Mouse (Mus musculus) v-Abl transformed pro-B cells (cell line): ENCODE measurements at regions not wholly inside any gene's neighbourhood (a gene's known extent, or its start where the extent isn't known, plus 50 kb on each side); places are given as distances from the start of the nearest gene placed in this dataset.

ENCODE experiments used
- in situ Hi-C, 2 experiments: fragments of 400-800 bp; cut with MboI; formaldehyde crosslinking; loops; one replicate each; pipeline ENCODE4 v1.15.1; 2025; ENCODE audit not compliant: unreplicated experiment in 2 of 2

DNA sequence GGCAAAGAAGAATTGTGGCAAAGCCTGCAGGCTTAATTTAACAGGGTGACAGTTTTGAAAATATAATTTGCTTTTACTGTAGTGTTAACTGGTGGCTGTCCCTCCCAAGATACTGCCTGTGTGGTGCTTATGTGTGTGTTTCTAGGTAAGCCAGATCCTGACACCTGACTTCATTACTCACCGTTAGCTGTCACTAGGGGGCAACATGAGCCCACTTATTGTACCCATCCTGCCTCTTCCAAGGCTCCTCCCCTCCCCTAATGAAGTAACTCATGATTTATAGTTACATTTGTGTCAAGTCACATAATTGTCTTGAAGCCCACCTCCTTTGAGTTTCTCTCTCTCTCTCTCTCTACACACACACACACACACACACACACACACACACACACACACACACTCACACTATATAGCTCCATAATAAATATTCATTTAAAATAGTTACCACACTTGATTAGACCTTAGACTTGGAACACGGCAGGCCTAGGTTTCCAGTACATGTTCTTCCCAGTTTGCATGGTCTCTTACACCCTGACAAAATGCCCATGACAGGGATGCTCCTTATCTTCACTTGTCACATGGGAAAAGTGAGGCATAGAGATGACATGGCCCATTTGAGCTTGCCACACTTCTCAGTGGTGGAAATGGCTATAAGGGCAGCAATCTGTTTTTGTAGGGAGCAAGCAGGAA is 328.6 kb upstream of the Sphkap start:
- in situ Hi-C loops: loop anchor here in 1 of 2 experiments (25.0 kb wide), 2 partner anchors 1151 to 1376 kb away; partner anchors contain the start of genes A530032D15Rik and Gm10553

DNA sequence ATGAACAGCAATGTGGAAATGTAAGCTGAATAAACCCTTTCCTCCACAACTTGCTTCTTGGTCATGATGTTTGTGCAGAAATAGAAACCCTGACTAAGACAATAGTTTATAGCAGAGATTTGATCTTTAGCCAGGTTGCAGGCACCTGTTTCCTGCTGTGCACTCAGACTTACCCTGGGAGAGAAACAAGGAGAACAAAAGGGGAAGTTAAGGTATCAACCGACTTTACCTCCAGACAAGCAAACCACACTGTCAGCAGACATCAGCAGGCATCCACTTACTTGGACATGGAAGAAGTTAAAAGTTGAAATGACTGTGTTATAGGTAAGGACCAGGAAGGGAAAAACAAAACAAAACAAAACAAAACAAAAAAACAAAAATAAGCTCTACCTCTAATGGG is 323.7 kb upstream of the Sphkap start:
- in situ Hi-C loops: loop anchor here in 1 of 2 experiments (25.0 kb wide), 2 partner anchors 1156 to 1381 kb away; partner anchors contain the start of genes A530032D15Rik and Gm10553

DNA sequence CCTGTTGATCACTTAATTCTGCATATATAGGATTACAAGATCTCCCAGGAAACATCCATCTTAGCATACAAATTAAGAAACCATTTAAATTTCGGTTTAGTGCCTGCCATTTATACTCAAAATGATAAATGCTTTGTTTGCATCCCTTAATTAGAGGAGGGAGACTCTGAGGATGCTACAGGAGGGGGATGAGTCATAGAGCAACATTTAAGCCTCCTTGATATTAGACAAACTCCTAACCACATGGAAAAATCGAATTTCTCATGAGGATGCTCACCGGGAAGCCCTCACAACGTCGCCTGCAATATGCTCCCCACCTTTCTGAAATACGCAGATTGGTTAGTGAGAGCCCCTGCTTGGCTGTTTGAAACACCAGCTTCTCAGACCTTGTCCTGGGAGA is 320.8 kb upstream of the Sphkap start:
- in situ Hi-C loops: loop anchor here in 1 of 2 experiments (25.0 kb wide), 2 partner anchors 1158 to 1383 kb away; partner anchors contain the start of genes A530032D15Rik and Gm10553

DNA sequence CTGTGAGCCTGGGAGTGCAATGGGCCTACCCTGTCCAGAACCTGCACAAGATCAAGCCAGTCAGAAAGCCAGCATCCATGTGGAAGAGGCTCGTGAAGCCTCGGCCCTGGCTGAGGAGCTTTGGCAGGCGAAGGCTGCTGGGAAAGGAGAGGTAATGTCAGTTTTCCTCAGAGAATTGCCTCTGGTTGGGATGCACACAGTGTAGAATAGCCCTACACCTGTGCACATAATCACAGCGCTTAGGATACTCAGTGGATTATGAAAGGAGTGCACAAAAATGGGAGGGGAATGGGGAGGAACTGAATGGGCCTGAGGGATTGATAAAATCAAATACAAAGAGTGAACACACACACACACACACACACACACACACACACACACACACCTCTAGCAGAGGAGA is 319.9 kb upstream of the Sphkap start:
- in situ Hi-C loops: loop anchor here in 1 of 2 experiments (25.0 kb wide), 2 partner anchors 1159 to 1384 kb away; partner anchors contain the start of genes A530032D15Rik and Gm10553

DNA sequence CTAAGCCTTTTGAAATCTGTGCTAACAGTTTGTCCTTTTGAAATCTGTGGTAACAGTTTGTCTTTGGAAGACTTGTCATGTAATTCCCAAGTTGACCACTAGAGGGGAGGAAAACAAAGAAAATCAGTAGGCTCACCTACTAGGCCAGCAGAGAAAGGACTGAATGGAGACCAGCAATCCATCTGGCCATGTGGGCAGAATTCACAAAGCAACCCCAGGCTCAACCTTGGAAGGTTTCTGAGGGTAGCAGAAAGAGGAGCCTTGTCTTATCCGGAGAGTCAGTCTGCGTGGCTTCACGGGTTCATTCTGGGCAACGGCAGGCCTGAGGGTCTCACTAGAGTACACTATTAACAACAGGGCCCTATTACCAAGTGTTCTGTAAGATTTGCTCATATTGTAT is 319.2 kb upstream of the Sphkap start:
- in situ Hi-C loops: loop anchor here in 1 of 2 experiments (25.0 kb wide), 2 partner anchors 1160 to 1385 kb away; partner anchors contain the start of genes A530032D15Rik and Gm10553

DNA sequence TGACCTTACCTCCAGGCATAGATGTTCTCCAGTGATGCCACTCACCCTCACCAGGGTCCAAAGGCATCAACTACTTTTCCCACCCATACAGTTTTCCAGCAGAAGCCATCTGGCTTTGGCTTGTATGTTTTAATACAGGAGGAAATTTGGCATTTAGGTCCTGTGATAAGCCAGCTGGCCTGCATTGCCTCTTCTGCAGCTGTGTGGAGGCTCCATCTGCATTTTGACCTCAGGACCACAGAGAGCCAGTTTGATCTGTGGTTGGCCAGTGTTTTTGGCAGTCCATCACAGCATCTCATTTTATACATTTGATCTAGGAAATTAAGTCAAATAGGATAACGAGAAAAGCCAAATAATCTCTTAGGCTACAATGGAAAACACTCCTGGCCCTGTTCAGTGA is 315.1 kb upstream of the Sphkap start:
- in situ Hi-C loops: loop anchor here in 1 of 2 experiments (25.0 kb wide), 2 partner anchors 936 to 1161 kb away; no protein-coding TSS in a partner anchor

DNA sequence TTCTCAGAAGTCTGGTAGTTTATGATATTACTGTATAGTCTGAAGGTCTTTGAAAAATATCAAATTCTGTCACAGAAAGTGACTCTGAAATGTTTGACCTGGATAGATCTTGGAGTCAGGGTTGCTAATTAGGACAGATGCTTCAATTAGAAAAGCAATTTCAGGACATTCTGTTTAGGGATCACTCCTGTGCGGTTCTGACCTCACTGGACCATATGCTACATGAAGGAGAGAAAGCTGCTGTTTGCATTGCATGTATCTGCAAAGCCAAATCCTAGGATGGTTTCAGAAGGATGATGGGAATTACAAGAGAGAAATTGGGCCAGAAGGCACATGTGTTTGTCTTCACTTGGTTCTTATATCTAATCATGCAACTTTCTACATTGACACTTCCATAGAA is 312.2 kb upstream of the Sphkap start:
- in situ Hi-C loops: loop anchor here in 1 of 2 experiments (25.0 kb wide), 2 partner anchors 933 to 1158 kb away; no protein-coding TSS in a partner anchor

DNA sequence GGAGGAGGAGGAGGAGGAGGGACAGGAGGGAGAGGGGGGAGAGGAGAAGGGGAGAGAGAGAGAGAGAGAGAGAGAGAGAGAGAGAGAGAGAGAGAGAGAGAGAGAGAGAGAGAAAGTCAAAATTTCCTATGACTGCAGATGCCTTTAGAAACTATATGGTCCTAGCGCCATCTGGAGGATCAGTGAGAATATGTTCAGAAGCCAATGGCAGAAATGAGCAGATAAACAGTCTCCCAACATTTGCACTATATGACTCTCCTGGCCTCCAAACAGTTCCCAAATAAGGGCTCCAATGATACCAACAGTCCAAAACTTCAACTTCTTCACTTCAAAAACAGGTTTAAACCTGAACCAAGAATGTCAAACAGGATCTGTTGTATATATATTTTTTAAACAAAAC is 309.1 kb upstream of the Sphkap start:
- in situ Hi-C loops: loop anchor here in 1 of 2 experiments (25.0 kb wide), 2 partner anchors 930 to 1155 kb away; no protein-coding TSS in a partner anchor

DNA sequence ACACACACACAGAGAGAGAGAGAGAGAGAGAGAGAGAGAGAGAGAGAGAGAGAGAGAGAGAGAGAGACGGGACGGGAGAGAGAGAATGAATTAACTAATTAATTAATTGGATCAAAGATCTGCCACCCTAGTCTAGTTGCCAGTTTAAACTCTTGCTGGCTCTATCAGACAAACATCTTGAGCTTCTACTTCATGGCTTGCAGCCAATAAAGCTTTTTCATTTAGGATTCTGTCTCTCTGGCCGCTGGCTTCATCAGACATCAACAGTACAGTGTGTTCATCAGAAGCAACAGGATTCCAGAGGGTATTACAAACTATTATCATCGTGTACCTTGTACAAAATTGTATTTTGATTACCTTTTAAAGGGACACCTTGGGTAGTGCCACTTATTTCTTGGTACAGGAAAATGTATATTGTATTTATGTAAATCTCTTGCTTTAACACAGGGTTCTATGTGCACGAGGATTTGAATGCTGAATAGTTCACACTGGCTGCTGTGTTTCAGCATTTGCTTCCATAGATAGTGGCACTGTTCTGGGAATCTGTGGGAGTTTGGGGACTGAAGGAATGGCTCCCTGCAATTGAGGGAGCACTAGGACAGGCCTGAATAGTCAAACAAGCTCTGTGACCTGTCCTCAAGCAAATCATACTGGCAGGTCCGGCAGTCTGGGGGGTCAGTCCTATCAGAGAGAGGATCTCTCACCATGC is 293.9 kb upstream of the Sphkap start:
- in situ Hi-C loops: loop anchor here in 1 of 2 experiments (25.0 kb wide), 2 partner anchors 915 to 1140 kb away; no protein-coding TSS in a partner anchor

DNA sequence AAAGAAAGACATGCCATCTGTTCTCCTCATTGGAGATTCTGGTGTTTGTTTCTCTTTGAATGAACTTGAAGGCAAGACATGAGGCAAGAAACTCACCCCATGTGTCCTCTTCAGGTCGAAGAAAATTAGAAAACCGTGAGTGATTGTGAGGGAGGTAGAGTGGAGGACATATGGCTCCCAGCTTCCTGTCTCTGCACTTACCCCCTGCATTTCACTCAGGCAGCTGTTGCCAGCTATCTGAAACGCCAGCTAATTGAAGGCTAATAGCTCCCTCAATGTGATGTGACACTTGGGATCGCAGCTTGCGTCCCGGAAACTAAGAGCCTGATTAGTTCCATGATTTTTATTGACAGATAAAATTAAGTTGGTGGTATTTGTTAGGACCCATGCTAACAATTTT is 289.4 kb upstream of the Sphkap start:
- in situ Hi-C loops: no loop called here

DNA sequence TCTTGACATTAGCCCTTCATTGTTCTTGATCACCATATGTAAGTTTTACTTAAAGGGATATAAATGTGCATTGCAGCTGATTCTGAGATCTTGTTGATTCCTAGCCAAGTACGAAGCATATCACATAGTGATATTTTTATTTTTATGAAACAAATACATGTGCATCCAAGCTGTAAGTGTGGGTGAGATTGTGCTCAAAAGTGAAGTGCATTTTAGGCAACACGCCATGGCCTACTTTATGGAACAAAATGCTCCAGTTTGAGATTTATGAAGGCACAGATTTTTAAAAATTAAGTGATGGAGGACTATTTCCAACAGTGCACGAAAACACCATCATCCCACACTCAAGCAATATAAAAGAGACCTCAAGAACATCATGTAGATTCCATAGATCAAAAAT is 277.2 kb upstream of the Sphkap start:
- in situ Hi-C loops: no loop called here

DNA sequence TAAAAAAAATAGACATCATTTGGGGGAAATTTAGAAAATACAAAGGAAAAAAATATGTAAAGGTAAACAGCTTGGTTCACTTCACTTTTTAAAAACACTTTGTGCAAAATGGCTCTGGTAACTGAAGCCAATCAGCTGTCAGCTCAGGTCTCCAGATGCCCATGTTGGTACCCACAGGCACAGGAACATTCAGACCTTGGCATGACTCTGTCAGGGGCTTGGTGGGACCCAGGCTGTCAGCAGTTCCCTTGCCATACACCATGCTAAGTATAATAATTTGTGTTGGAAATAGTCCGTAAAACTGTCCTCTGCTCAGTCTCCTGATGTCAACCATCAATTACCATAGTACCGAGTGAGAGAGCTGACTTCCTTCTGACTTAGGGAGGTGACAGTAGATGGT is 257.3 kb upstream of the Sphkap start:
- in situ Hi-C loops: no loop called here

DNA sequence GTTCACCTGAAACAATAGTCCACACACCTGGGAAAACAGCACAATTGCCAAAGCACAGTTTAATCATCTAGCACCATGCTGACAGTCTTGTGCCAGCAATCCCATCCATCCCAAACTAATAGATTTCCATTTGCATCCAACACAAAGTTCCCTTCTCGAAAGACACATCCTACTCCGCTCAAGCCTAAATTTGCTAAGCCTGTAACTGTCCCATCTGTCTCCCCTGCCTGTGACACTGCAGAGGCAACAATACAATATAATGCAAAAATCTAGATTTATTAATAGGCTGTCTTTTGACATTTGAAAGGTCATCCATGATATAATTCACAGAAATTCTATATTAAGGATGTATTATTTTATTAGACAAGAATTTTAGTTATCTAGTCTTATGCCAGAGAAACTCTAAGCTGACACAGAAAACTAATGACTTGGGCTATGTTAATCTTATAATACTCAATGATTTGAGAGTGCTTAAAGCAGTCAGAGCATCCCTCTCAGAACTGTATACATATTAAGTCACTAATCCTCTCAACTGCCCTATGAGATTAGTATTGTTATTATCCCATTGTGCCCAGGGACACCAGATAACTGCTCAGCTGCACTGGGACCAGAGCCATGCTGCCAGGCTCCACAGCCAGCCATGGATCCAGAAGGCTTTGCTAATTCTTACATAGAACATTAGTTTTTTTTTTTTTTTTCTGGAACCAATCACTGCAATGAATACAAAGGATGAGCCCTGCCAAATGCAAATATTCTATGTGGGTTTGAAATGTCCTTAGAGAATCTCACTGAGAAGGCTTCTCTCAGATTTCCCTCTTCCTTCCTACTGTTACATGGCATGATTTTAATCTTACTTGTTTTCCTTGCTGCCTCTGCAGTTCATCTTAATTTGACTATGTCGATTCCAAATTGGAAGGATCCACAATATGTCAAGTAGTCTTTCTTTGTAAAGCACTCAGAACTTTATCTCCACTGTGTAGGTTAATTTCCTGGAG is 254.1 kb upstream of the Sphkap start:
- in situ Hi-C loops: no loop called here

DNA sequence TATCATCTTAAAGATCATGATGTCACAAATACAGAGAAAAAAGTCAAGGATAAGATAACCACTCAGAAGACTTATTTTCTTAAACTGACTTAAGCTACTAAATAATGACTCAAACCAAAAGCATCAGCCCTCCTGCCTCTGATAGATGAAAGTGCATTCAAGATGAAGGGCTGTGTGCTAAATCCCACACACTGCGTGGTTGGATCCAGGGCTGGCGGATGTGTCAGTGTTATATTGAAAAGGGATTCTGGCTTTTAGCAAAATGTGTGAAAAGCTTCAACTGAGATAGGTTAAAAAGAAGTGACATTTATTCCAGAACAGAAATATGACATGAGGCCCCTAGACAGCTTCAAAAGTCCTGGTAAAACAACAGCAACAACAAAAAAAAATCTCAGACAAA is 245.7 kb upstream of the Sphkap start:
- in situ Hi-C loops: no loop called here

DNA sequence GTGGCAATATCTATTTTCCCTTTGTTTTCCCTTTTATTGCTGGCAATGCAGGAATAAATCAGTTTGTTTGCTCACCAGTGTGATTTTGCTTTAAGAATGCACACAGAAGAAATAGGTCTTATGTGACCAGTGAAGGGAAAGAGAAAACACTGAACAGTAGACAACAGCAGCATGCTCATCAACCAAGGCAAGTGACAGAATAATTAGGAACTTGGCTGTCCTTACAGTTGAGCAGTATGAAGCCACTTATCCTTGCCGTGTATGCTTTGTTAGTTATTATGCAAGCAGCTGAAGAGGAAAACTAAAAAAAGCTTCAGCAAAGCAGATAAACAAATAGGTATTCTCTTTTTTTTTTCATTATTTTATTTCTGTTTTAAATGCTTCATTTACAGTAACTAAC is 237.6 kb upstream of the Sphkap start:
- in situ Hi-C loops: no loop called here

DNA sequence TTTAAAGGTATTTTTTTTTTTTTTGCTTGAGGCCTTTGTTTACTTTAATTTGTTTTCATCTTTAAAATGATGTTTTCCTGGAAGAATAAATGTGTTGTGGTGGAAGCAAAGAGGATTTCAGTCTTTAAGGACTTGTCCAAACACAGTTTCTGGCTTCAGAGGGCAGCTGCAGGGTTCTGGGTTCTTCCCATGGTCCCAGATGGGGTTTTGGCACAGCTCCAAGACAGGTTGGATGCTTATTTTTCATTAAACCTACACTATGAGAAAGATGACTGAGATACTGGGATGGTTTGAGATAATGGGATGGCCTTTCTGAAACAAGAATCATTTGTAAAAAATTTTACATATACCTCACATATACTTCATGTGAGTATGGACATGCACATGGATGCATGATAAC is 234.7 kb upstream of the Sphkap start:
- in situ Hi-C loops: no loop called here

DNA sequence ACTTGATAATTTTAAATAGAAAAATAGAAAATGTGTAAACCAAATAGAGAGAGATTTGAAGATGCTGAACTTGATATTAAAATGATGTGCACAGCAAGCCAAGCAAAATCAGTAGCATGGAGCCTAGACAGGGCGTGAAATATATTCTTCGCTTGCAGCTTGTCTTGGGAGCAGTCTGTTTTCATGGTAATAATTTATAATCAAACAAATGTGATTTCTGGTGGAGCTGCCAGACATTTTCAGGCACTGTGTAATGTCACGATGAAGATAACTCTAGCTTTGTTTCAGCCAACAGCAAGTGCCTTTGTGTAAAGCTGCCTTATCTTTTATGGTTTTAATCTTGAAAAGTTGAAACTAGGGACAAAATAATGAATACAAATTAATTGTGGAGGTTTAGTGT is 228.1 kb upstream of the Sphkap start:
- in situ Hi-C loops: no loop called here

DNA sequence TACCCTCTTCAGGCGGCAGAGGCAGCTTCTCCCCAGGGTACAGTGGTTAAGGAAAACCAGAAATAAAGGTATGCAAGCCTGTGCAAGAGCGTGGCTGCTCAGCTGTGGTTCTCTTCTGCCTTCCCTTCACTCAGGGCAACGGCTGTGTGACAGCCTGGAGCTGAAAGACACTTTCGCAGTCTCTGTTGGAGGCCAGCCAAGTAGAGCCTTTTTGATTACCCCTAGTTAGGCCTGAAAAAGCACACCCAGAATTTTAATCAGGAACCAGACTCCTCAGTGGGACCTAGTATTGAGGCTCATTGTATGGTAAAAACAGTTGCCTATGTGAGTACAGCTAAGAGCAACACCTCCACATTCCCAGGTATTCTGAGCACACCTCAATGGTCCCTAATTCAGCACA is 223.8 kb upstream of the Sphkap start:
- in situ Hi-C loops: no loop called here

DNA sequence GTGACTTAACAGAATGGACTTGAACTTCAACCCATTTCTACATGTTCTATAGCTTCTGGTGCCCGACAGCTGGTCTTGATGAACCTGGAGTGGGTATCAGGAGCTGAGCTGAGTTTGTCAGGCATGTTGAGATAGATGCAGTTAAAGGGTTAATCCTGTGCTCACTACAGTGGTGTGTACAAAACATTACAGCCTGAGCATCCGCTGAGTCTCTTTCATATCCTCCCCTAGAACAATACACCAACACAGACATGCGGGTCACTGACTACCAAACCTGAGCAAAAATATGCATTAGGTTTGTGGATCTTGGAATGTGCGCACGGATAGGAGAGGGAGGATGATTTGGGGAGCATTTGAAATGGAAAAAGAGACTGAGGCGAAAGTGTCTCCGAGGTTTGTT is 223.4 kb upstream of the Sphkap start:
- in situ Hi-C loops: no loop called here

DNA sequence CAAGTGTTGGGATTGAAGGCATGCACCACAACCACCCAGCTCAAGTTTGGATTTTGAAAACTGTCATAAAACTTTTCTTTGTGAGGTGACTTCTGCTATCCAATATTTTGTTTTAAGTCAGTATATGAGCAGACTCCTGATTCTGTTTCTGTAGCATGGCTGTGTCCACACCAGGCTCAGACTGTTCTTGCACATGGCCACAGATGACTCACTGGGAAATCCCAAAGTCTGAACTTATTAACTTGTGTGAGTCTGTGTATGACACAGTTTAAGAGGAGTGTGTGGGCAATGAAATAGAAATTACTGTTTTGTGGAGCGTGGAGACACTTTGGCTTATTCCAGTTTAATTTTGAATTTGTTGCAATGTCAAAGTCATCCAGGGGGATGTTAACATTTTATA is 179.3 kb upstream of the Sphkap start:
- in situ Hi-C loops: no loop called here
